Mouse (Mus musculus): ENCODE results near the gene Msh4. TPM values are rescaled to one million over a fixed set of nuclear protein-coding genes. Genes with fewer than 3 reads are reported as not detected.

Msh4 gene
- polyA plus RNA-seq (2012; rRNA removed) = 0.01 TPM in 2 replicates

DNA sequence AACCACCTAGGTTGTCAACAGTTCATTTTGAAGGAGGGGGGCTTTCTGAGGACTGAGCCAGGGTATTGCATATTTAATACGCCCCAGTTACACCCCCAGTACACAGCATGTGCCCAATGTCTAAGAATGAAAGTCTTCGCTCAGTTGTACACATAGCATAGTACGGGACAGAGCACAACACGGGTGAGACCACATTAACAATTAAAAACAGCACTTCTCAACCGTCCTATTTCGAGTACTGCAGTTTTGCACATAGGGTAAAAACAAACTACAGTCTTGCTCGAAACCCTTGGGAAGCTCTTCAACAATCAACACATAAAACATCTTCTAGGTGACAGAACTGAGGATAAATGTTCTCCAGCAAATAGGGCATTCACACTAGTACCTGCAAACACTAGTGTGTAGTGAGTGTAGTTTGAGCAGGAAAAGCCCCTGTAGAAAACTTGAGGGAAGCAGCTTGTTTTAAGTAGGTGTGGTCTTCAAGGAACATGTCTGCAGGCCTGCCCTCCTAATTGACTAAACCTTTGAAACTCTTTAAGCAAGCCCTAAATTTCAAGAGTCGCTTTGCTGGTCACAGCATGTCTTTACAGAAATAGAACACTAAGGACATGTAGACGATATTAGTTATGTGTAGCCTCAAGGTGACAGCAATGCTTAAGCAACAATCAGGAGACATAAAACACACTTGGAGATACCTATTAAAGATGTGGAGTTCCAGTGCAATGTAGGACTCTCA, at the start of gene Msh4:
Msh4 (minus strand) TSS at position 3 of the 736 bp plus-strand sequence.

DNA sequence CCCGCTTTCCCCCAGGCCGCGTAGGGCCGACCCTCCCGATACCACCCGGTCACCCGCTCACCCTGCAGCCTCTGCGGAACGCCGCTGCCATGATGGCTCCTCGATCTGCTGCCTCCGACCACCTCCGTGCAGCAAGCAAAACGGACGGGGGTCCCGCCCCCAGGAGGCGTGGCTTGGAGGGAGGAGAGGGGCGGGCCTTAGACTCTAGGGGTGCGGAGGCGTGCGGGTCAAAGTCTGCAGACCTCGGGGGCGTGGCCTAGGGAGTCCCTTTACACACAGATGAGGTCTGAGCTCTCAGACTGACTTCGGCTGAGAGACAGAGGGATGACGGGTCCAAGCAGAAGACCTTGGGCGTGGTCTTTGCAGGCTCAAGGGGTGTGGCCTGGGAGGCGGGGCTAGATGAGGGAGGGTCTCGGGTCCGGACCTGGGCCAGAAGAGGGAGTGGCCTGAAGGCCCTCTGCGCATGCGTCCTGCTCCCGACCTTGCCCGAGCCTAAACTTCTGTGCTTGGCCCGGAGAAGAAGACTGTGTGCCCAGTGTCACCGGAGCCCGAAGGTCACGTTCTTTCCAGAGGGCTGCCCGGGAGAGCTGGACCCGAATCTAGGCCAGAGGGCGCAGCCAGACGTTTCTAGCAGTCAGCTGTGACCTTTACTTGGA, 38.5 kb upstream of the Msh4 start, which contains the start of gene Acadm:
Acadm (minus strand) TSS at position 298 of the 656 bp plus-strand sequence.

DNA sequence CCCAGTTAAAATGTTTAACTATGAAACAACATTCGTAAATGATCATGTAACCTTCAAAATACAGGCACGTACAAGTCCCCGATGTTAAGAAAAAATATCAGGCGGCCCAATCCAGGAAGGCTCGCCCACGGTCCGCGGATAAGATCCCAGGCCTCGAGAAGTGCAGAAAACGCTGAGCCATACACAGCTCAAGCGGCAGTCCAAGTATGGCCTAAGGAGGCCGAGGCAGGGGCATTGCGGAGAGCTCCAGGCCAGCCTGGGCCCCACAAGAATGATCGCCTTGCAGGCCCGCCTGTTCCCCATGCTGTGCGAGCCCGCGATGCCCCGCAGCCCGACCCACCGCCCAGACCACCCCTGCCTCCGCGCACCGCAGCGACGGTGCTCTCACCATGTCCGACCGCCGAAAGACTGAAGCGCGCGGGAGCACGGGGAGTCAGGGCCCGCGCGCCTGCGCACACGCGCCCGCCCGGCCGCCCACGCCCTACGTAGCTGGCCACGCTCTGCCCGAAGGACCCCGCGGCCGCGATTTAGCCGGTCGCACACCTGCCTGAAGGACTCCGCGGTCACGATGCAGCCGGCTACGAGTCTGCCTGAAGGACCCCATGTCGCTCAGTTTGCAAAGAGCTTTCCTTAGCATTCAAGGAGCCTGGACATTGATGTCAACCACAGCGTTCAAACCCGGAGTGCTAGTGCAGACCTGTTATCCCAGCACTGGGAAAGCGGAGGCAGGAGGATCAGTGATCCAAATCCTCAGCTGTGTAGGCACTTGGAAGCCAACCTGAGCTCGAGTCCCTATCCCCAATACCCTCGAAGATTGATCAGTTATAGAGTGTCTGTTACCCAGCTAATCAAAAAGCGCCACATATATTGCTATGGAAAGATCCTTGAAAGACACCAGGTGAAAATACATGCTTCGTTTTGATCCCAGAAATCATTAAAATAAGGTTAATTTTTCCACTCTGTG, 6.9 kb upstream of the Msh4 start, which contains the start of gene Rabggtb:
Rabggtb (minus strand) TSS at position 464 of the 964 bp plus-strand sequence.

DNA sequence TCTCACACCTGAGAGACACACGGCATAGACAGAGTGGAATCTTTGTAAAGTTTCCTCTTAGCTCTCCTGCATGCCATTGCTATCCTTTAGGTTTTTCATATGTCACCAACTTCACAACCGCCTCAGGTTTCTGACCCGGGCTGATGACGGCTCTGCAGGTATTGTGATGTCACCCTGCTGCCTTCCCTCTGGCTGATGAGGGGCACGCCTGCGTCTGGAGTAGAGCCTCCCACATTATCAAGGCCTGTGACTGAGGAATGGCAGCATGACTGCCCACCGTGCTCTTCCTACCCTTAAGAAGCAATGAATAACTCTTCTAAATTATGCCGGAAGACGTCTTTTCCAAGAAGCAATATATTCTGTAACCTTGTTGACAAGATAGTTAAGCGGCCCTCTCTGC, 61.9 kb downstream of the Msh4 start, which contains the start of gene Asb17:
Asb17 (plus strand) TSS at position 180 of the 400 bp plus-strand sequence.

Other genes starting within 250 kb of the Msh4 start
- gene St6galnac3, start 181.0 kb downstream of the Msh4 start, polyA plus RNA-seq (2012; rRNA removed) = 3.5 and 3.9 TPM in 2 replicates
- gene Asb17, start 61.9 kb downstream of the Msh4 start, polyA plus RNA-seq (2012; rRNA removed) = 0.60 and 0.66 TPM in 2 replicates
- gene Rabggtb, start 6.9 kb upstream of the Msh4 start, polyA plus RNA-seq (2012; rRNA removed) = 70.4 and 79.2 TPM in 2 replicates
- gene Acadm, start 38.5 kb upstream of the Msh4 start, polyA plus RNA-seq (2012; rRNA removed) = 320 and 371 TPM in 2 replicates
- 0.26 and 0.39 TPM in 2 replicates for gene Slc44a5, start 67.3 kb upstream of the Msh4 start, polyA plus RNA-seq (2012; rRNA removed)